Mouse (Mus musculus) left cerebral cortex, adult 8-10 months (tissue): ENCODE data around the gene Olfr263. TPM values are rescaled to one million over a fixed set of nuclear protein-coding genes. Genes with fewer than 3 reads are reported as not detected.

Experiments used
- DNase-seq, 2 experiments: peaks; one replicate each; pipeline ENCODE4 v3.0.0; 2022; ENCODE audit warnings: low spot score in 2 of 2
- total RNA-seq, 4 experiments: library from RNA; stranded (reverse); gene quantifications; 2 replicates each; pipeline ENCODE4 v1.2.4; 2022

The Olfr263 gene
- total RNA-seq, 4 experiments from 2014 or later = not detected

GRCm38 (mm10) chr13:21169657-21170430 lies 40.4 kb downstream of the Olfr263 start:
- peak; percentile 72 to 76 for DNase-seq

GRCm38 (mm10) chr13:21170431-21171155 lies 41.2 kb downstream of the Olfr263 start:
- DNase-seq = no peak

- DNase-seq = no peak
Measured at GRCm38 (mm10) chr13:21171156-21171530, 41.7 kb downstream of the Olfr263 start.

GRCm38 (mm10) chr13:21171600-21172150 lies 42.2 kb downstream of the Olfr263 start:
- DNase-seq = no peak

GRCm38 (mm10) chr13:21172241-21173027 lies 43.0 kb downstream of the Olfr263 start:
- DNase-seq = peak; percentile 33 to 66

- DNase-seq = peak; percentile 60 to 66
Measured at GRCm38 (mm10) chr13:21173072-21173471, 43.6 kb downstream of the Olfr263 start.

GRCm38 (mm10) chr13:21176733-21177132 lies 47.3 kb downstream of the Olfr263 start:
- DNase-seq = no peak

- DNase-seq = no peak
Measured at GRCm38 (mm10) chr13:21177657-21178056, 48.2 kb downstream of the Olfr263 start.

GRCm38 (mm10) chr13:21178364-21178763 lies 48.9 kb downstream of the Olfr263 start:
- no peak for DNase-seq

GRCm38 (mm10) chr13:21179367-21179723 lies 49.9 kb downstream of the Olfr263 start, which contains the start of gene Trim27:
Gene Trim27, plus strand, starts transcription at chr13:21179445.
- peak in 1 of 2 experiments; percentile 33 for DNase-seq

GRCm38 (mm10) chr13:21179724-21180550 lies 50.5 kb downstream of the Olfr263 start:
- DNase-seq = peak; percentile 80 to 88

- peak in 1 of 2 experiments; percentile 31 for DNase-seq
Measured at GRCm38 (mm10) chr13:21180551-21181530, 51.4 kb downstream of the Olfr263 start.

GRCm38 (mm10) chr13:21181996-21182395 lies 52.6 kb downstream of the Olfr263 start:
- DNase-seq = no peak

- DNase-seq = no peak
Measured at GRCm38 (mm10) chr13:21183066-21183465, 53.6 kb downstream of the Olfr263 start.

GRCm38 (mm10) chr13:21183661-21184060 lies 54.2 kb downstream of the Olfr263 start:
- no peak for DNase-seq

GRCm38 (mm10) chr13:21185521-21185920 lies 56.1 kb downstream of the Olfr263 start:
- DNase-seq = no peak
